Mouse (Mus musculus): ENCODE results near the gene Ang. TPM values are rescaled to one million over a fixed set of nuclear protein-coding genes. Genes with fewer than 3 reads are reported as not detected.

Ang gene
- total RNA-seq, 2 experiments from 2014 or later = 3.2 to 4.0 TPM

DNA sequence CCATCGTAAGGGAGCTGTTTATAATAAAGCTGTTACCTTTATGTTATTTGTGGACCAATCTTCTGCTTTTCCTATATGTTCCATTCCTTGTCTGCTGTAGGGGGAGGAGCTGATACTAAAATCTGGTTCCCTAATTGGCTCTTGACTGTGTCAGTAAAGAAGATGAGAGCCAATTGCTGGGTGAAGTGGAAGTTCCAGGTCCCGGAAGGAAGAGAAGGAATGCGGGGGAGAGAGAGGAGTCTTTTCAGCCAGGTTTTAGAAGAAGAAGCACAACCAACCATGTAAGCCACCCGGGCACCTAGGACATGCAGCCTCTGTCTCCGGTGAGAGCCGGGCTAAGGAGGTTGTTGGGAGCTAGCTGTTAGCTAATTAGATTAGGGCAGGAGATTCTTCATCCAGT is 34.7 kb downstream of the Ang start:
- intact Hi-C loops (cut with DNase I) = no loop called here

DNA sequence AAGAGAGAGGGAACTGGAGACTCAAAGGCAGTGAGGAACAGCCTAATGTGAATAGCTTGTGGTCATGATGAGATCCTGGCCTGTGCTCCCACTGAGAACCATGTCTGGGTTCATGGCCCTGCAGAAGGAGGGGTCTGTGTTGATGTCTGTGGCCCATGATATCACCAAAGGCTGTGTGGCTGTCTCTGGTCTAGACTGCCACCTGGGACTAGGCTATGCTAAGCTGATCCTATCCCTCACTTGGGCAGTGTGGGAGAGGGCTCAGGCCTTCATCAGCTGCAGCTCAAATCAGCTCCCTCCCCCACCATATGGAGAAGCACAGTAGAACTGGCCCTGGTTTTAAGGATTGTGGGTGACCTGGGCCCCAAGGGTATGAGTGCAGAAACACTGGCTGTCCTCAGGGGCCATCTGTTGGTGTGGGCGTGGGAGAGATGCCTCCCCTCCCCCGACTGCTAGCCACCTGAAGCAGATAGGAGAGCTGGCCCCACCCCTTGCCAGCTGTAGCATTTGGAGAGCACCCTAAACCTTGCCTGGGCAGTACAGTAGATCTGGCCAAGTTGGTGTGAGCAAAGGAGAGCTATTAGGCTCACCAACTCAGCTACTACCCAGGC is 36.8 kb downstream of the Ang start:
- no peak for DNase-seq
- intact Hi-C loops (cut with DNase I) = no loop called here

More for the DNA sequence above, 34.7 kb downstream of the Ang start:
- no peak for DNase-seq

DNA sequence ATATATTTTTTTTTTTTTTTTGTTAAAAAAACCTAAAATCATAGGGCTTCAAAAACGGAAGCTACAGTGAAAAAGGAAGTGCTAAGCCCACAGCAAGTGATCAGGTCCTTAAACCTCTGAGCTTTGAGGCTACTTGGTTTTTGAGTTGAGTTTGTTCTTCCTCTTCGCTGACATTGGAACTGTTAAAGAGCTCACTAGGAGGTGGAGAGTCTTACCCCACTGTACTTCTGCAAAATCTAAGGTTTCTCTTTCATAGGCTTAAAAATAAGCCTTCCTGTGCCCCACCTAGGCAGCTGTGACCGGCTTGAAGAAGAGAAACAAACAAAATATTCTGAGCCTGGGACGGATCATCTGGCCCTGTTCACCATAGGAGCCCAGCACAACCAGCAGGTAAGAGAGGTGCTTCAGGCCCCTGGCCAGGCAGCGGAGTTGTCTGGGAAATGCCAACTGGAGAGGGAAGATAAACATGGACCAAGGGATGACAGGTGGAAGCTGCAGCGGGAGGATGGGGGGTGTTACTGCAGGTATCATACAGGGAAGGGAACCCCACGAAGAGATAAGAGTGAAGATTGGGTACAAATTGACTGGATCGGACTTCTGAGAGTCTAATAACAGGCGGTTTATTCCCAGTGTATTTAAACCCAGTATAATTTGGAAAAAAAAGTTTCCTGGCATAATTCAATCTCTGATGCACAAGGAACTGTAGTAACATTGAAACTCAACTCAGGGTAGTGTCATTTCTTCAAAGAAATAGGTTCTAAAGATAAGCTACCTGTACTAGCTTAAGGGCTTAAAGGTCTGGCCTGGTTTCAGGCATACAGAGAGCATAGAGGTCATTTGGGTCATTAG is 38.0 kb downstream of the Ang start:
- intact Hi-C loops (cut with DNase I) = no loop called here
- DNase-seq = no peak

DNA sequence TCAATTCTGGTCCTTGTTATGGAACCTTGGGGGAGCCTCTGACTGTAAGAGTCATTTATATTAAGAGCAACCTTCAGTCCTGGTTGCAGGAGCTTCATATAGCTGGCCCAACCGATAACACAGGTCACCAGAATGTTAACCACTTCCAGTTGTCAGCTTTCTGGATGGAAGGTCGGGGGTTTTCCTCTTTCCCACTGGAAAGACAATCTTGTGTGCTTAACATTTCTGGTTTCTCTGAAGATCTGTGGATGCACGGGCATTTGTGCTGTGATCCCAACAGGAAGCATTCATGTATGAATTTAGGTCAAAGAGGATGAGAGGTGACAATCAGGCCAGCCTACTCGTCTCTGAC is 38.6 kb downstream of the Ang start:
- intact Hi-C loops (cut with DNase I) = no loop called here
- DNase-seq = no peak

DNA sequence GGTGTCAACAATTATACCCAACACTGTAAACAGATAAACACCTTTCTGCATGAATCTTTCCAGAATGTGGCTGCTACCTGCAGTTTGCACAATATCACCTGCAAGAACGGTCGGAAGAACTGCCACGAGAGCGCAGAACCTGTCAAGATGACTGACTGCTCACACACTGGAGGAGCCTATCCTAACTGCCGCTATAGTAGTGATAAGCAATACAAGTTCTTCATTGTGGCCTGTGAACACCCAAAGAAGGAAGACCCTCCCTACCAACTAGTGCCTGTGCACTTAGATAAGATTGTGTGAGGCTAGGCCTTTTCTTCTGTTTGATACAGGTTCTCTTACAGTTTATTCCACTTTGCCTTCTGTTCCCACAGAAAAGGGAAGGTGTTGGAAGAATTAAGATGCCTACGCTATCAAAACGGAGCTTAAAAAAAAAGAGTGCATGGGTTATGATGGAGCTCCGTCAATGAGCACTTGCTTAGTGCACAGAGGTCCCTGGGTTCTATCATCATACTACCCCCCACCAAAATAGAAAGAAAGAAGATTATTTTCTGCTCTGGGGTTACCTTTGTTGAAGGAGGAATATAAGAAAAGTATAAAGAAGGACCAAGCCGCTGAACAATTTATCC is 39.5 kb downstream of the Ang start:
- intact Hi-C loops (cut with DNase I) = no loop called here
- no peak for DNase-seq

DNA sequence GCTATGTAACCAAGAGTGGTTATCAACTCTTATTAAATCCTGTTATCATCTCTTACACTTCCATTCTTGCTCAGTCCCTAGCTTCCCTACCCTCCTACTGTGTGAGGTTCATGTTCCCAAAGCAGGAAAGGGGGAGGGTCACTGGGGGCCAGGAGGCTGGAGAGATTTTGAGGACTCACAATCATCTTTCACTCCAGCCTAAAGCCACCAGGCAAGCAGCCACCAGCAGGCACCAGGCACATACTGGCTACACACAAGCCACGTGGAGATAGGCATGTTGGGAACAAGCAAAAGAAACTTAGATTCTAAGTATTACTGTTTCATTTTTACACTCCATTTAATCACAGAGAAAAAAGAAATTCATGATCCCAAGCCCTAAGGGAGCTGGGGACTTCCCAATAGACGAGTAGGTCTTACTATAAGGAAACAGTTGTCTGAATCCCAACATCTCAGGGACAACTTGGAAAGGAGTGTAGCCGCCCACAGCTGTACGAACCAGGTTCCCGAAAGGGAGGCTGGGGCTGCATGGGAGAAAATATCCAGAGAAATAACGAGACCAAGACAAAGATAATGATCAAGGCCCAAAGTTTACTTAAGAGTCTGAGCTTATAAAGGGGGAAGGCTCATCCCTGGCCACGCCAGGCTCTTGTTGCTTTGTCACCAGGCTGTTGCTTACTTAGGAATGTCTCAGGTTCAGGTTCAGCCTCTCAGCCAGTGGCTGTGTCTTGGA is 40.3 kb downstream of the Ang start:
- DNase-seq = no peak
- intact Hi-C loops (cut with DNase I) = no loop called here

DNA sequence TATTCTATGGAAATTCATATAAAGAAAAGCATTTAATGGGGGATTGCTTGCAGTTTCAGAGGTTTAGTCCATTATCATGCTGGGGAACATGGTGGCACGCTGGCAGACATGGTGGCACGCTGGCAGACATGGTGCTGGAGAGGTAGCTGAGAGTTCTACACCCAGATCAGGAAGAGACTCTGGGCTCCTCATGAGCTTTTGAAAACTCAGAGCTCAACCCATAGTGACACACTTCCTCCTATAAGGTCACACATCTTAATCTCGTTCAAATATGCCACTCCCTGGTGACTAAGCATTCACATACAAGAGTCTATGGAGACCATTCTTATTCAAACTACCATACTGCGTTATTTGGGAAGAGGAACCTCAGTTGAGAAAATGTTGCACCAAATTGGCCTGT is 41.4 kb downstream of the Ang start:
- intact Hi-C loops (cut with DNase I) = no loop called here
- DNase-seq = no peak

DNA sequence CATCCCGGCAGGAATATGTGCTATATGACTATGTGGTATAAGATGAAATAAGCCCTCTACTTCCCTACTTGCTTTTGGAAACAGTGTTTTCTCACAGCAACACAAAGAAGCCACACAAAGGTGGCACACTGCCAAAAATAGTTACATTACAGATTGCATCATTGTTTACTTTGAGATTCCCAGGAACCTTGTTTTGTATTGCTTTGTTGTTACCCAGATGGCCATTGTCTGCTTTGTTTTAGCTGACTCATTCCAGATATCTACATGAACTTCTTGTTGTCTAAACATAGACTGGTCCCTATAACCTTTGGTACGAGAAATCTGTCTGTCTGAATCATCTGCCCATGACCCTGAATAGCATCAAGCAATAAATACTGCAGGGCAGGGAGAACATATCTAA is 49.4 kb downstream of the Ang start:
- DNase-seq = no peak
- intact Hi-C loops (cut with DNase I) = no loop called here

DNA sequence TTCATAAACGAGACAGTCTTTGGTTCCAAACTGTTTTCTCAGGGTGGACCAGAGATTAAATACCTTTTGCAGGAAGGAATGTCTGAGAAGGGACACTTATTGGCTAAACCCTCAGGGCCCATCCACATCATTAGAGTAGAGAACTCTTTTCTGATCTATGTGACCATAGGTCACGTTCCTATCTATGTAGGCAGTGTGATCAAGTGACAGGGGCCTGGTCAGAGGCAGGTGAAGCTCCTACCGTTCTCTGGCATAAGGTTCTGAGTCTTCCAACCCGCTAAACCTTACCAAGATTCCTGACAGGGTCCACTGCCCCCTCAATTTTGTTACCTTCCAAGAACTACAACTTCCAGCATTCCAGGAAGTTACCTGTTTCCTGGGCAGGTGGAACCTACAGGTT is 51.2 kb downstream of the Ang start:
- no peak for DNase-seq
- intact Hi-C loops (cut with DNase I) = no loop called here

DNA sequence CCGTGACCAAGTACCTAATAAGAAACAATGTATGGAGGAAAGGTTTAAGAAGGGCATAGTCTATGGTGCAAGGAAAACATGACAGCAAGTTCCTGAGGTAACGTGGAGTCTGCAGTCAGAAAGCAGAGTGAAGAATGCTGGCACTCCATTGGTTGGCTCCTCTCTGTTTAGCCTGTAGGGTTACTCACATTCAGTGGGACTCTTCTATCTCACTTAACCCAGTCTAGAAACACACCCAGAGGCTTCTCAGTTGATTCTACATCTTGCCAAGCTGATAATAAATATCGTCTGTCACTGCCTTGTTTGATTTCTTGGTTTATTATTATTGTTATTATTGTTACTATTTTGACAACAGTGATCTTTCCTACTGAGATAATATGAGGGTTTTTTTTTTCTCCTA is 51.6 kb downstream of the Ang start:
- DNase-seq = no peak
- intact Hi-C loops (cut with DNase I) = no loop called here

DNA sequence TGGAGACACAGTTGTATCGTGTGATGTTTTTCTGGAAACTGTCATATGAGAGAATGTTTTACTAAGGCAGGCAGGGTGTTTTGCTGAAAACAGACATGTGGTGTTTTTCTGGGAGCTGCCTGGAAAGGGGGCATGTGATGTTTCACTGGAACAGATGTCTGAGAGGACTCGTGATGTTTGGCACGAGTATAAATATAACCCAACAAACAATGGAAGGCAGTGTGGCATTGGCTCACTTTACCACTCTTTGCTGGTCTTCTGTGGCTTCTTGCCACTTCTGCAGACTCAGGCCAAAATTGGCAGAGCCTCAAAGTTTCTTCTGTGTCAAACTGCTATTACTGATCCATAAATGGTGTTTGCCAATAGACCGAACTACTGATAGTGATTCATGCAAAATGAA is 52.3 kb downstream of the Ang start:
- DNase-seq = peak; percentile 35 to 46

DNA sequence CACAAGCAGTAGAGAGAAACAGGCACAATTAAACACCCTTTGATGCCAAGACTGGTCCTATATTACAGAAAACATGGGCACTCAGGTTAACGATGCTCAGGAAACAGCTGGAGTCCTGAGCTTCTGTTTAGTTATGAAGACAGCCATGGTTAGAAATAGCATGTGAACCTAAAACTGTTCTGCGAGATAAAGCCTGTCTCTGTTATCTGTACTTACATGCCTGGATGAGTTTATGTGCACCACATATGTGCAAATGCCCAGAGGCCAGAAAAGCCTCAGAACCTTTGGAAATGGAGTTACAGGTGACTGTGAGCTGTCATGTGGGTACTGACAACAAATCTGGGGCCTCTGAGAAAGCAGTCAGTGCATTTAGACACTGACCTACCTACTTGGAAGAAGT is 53.0 kb downstream of the Ang start:
- no peak for DNase-seq
- intact Hi-C loops (cut with DNase I) = no loop called here

More for the DNA sequence above, 52.3 kb downstream of the Ang start:
- intact Hi-C loops (cut with DNase I) = no loop called here

DNA sequence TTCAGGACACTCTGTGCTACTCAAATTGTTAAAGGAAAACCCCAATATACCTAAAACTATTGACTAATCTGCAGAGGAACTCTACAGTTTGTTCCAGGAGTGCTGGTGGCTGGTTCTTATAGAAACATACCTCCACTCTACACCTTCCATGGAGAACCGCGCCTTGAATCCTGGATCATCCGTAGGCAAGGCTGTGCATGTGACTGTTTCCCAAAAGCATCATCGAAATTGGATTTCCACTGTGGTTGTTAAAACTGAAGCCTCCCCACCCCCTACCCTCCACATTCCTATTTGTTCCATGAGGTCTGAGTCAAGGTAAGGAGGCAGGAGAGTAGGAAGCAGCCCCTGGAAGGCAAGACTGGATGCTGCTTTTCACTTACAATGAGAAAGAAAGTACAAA is 53.5 kb downstream of the Ang start:
- intact Hi-C loops (cut with DNase I) = no loop called here
- no peak for DNase-seq

DNA sequence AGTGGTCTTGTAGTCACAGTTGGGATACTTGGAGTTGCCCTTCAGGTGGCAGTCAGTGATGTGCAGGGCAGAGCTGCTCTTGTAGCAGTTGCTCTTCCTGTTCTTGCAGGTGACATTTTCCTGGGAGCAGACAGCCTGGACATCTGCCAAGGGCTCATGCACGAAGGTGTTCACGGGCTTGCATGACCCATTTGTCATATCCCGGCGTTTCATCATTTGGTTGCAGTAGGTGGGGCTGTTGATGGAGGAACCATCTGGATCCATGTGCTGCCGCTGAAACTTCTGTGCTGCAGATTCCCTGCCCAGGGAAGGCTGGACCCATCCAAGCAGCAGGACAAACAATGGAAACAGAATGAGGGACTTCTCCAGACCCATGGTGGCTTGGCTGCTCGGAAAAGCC is 54.6 kb downstream of the Ang start:
- no peak for DNase-seq
- intact Hi-C loops (cut with DNase I) = no loop called here

DNA sequence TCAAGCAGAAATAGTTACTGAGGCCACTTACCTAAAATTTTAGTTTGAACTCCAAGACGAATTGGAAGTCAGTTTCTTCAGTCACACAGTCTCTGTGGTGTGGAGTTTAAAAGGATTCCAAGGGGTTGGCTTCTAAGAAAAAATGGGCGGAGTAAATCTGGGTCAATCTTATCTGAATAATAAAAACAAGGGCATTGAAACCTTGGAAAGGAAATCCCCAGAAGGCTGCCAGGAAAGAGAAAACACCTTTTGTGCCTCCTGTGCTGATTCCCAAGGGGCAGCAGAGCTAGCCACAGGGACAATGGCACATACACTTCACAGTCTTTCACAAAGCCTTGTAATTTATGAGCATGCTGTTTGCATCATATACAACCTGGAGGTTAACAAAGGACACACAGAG is 55.7 kb downstream of the Ang start, which contains the start of gene Rnase1:
Gene Rnase1 (minus strand): TSS at position 101 of the 400 bp plus-strand sequence.
- no peak for DNase-seq
- intact Hi-C loops (cut with DNase I) = no loop called here

DNA sequence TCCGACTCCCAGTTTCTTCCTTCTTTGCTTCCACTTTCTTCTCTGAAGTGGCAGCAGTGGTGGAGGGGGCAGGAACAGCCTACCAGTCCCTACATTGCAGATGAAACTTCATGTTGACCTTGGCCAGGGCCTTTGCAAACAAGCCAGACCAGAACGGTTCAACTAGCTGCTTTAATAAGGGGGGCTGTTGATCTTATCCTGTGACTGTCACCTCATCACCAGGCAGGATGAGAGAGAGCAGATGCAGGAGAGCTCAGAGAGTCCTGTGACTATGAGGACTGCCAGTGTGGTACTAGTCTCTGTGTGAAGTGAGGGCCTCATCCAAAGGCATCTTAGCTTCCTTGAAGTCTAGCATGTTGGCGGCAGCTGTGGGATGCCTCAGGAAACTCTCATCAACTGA is 57.1 kb downstream of the Ang start:
- intact Hi-C loops (cut with DNase I) = no loop called here

DNA sequence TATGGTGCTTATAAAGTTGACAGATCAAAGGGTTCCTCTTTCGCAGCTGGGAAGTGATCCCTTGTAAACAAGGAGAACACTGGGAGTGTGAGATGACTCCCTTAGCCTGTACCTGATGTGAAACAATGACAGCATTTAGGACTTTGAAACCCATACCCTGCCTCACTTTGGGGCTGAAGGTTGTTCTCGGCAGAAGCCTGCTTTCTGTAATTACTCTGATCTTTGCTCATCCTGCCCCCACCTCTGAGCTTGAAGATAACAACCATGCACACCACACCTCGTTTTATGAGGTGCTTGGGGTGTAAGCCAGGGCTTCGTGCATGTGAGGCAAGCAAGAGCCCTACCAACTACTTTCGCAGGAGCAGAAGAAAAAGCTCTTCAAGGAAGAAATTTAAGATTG is 58.2 kb downstream of the Ang start:
- DNase-seq = no peak
- intact Hi-C loops (cut with DNase I) = no loop called here

More for the DNA sequence above, 57.1 kb downstream of the Ang start:
- no peak for DNase-seq

DNA sequence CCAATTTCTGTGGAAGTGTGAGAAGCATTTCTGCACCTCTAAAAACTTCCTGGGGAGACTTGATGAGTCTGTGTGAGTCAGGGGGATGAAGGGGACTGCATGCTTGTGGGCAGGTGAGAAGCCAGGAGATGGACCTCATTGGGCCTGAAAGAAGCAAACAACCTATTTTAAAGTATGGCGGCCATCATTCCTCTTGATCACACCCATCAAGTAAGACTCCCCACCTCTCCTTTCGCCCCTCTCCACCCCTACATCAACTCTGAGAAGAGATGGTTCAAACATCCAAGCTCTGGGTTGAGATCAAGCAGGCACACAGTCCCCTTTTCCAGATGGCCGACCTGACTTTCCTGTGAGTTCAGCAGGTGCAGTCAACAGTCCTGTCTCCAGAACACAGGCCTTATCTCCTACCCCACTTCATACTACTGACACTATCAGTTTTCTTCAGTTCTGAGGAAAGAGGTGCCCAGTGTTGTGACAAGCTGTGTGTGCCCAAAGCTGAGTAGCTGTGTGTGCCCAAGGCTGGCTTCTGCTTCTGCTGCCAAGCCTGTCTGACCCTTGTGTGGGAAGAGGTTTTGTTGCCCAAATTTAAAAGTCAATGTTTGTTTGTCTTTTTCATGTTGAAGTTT is 59.4 kb downstream of the Ang start:
- intact Hi-C loops (cut with DNase I) = no loop called here

More for the DNA sequence above, 59.4 kb downstream of the Ang start:
- DNase-seq = no peak
